Mouse (Mus musculus): ENCODE results near the gene Ttc28.

DNA sequence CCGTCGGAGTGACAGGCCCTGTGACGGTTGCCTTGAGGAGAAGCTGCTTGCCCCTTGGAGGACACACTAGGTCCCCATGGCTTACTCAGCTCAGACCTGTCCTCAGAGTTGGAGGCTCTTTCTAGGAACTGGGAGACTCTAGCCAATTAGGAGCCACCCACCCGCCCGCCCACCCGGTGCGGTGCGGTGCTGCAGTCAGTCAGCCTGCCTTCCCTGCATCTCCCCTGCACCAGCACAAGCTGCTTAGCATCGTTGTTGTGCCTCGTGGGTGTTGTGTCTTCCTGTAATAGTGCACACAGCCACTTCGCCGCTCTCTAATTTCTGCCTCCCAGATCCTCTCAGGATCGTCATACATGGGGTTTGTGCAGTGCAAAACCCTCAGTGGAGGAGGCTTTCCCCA, 335.3 kb downstream of the Ttc28 start:
- TF ChIP-seq GATA1 (IDR thresholded peaks at IDR 0.05; ENCODE audit: low read length) (no peak), TAL1 (IDR thresholded peaks at IDR 0.05; ENCODE audit: low read length) (no peak)

Data from erythroblast, embryonic 14.5 days (primary cell).